11 mouse cellular contexts compared by ENCODE assay signal in genomic region chr2:34592361-34592960, GRCm38 (mm10).
DNase-seq lines count a peak whose midpoint lies in the region; ATAC-seq and TF ChIP-seq lines count a peak whose summit lies in the region.
"Had no signal": no experiment of that assay in that cellular context is flagged by ENCODE, and none has a peak within 500 bp of the region (broad histone marks: within the 10 kb centered on the region; RNA-seq: fewer than 3 reads in every experiment).

No protein-coding gene starts in this region.

- H3K9me3 ChIP-seq in heart, embryonic 14.5 days (ENCODE audit: control insufficient read depth, low read length) = no peaks in the 10 kb centered on the region
- no peaks in the 10 kb centered on the region for H3K9me3 ChIP-seq in embryonic facial prominence, embryonic 14.5 days (ENCODE audit: control insufficient read depth, low read length)
- H3K9me3 ChIP-seq in limb, embryonic 14.5 days (ENCODE audit: control insufficient read depth, low read length) = no peaks in the 10 kb centered on the region
- H3K9me3 ChIP-seq: liver, embryonic 12.5 days; neural tube, embryonic 12.5 days had no signal

- ATAC-seq in heart, embryonic 14.5 days (ENCODE audit: insufficient number of reproducible peaks, insufficient read depth, low FRiP score, low read depth) = no peak
- ATAC-seq in embryonic facial prominence, embryonic 14.5 days (ENCODE audit: low read depth) = peak; percentile 44; the same call in 1 of the 2 replicates
- ATAC-seq in limb, embryonic 14.5 days (ENCODE audit: low FRiP score, low read depth) = peak; percentile 83
- ATAC-seq: forebrain, embryonic 16.5 days; liver, embryonic 12.5 days had no signal

- peak overlapping the region; percentile 27; the same call in 1 of the 2 replicates for H3K9ac ChIP-seq in heart, embryonic 14.5 days (ENCODE audit: low read length)
- H3K9ac ChIP-seq in embryonic facial prominence, embryonic 14.5 days (ENCODE audit: low read depth, low read length) = no peak overlapping the region
- H3K9ac ChIP-seq in limb, embryonic 14.5 days (ENCODE audit: low read depth, low read length, severe bottlenecking) = no peak overlapping the region
- H3K9ac ChIP-seq: liver, embryonic 12.5 days; neural tube, embryonic 12.5 days had no signal

- 36% methylated on average over 8 of the region's 8 CpGs for WGBS in heart, embryonic 14.5 days
- 58% methylated on average over 8 of the region's 8 CpGs for WGBS in embryonic facial prominence, embryonic 14.5 days
- 37% methylated on average over 8 of the region's 8 CpGs for WGBS in limb, embryonic 14.5 days

- H3K27me3 ChIP-seq in heart, embryonic 14.5 days (ENCODE audit: control insufficient read depth, insufficient read depth, low read length) = no peaks in the 10 kb centered on the region
- no peaks in the 10 kb centered on the region for H3K27me3 ChIP-seq in embryonic facial prominence, embryonic 14.5 days (replicated peaks; ENCODE audit: control insufficient read depth, insufficient read depth, low read length)
- no peaks in the 10 kb centered on the region for H3K27me3 ChIP-seq in limb, embryonic 14.5 days (ENCODE audit: control insufficient read depth, insufficient read depth, low read length)
- H3K27me3 ChIP-seq: liver, embryonic 12.5 days; neural tube, embryonic 12.5 days had no signal

- peak overlapping the region; percentile 93 to 95 for H3K27ac ChIP-seq in heart, embryonic 14.5 days (replicated peaks in 1 of 2; ENCODE audit: control insufficient read depth in 1 of 2, insufficient read depth in 1 of 2, low read depth in 2 of 2, low read length in 2 of 2)
- H3K27ac ChIP-seq in embryonic facial prominence, embryonic 14.5 days (replicated peaks; ENCODE audit: low read depth, low read length) = no peak overlapping the region
- H3K27ac ChIP-seq in limb, embryonic 14.5 days (replicated peaks; ENCODE audit: low read depth, low read length) = peak overlapping the region; percentile 28; the same call in 1 of the 2 replicates
- H3K27ac ChIP-seq: neural tube, embryonic 12.5 days had no signal

- no peak for TF ChIP-seq POLR2A in limb, embryonic 14.5 days (IDR thresholded peaks at IDR 0.05; ENCODE audit: borderline replicate concordance, extremely low read depth, insufficient read depth, insufficient read length)

- peak overlapping the region; percentile 51 for H3K4me2 ChIP-seq in heart, embryonic 14.5 days (ENCODE audit: low read length)
- no peak overlapping the region for H3K4me2 ChIP-seq in embryonic facial prominence, embryonic 14.5 days (ENCODE audit: low read depth, low read length)
- H3K4me2 ChIP-seq in limb, embryonic 14.5 days (replicated peaks; ENCODE audit: low read depth, low read length, severe bottlenecking) = no peak overlapping the region
- H3K4me2 ChIP-seq: liver, embryonic 12.5 days; neural tube, embryonic 12.5 days had no signal

- DNase-seq in heart, postnatal 4 days = no peak
- peak; percentile 19 for DNase-seq in MN1 (ENCODE audit: low spot score)
- DNase-seq in embryonic facial prominence, embryonic 14.5 days (ENCODE audit: low spot score) = no peak
- no peak for DNase-seq in limb, embryonic 14.5 days (ENCODE audit: low spot score)
- DNase-seq in layer of hippocampus, adult 9-11 months = no peak
- no peak for DNase-seq in layer of hippocampus, postnatal 14 days (ENCODE audit: low spot score in 2 of 2)
- DNase-seq: cerebellum, postnatal 14 days had no signal

- no peaks in the 10 kb centered on the region for H3K36me3 ChIP-seq in heart, embryonic 14.5 days (ENCODE audit: control insufficient read depth, insufficient read depth, low read length)
- H3K36me3 ChIP-seq in embryonic facial prominence, embryonic 14.5 days (ENCODE audit: control insufficient read depth, insufficient read depth, low read length) = no peaks in the 10 kb centered on the region
- H3K36me3 ChIP-seq in limb, embryonic 14.5 days (ENCODE audit: control insufficient read depth, insufficient read depth, low read length) = no peaks in the 10 kb centered on the region
- H3K36me3 ChIP-seq: neural tube, embryonic 12.5 days had no signal

- peaks cover 20 to 36% of the 10 kb centered on the region in 2 experiments for H3K4me1 ChIP-seq in heart, embryonic 14.5 days (ENCODE audit: control insufficient read depth in 2 of 2, insufficient read depth in 2 of 2, low read length in 2 of 2)
- no peaks in the 10 kb centered on the region for H3K4me1 ChIP-seq in embryonic facial prominence, embryonic 14.5 days (ENCODE audit: control insufficient read depth, insufficient read depth, low read length)
- H3K4me1 ChIP-seq in limb, embryonic 14.5 days (ENCODE audit: control insufficient read depth, insufficient read depth, low read length) = peaks cover 15% of the 10 kb centered on the region
- H3K4me1 ChIP-seq: liver, embryonic 12.5 days had no signal

- no peak overlapping the region for H3K4me3 ChIP-seq in heart, embryonic 14.5 days (ENCODE audit: control insufficient read depth in 1 of 2, insufficient read depth in 1 of 2, low read depth in 1 of 2, low read length in 2 of 2)
- no peak overlapping the region for H3K4me3 ChIP-seq in embryonic facial prominence, embryonic 14.5 days (ENCODE audit: low read depth, low read length)
- H3K4me3 ChIP-seq in limb, embryonic 14.5 days (replicated peaks; ENCODE audit: low read length) = no peak overlapping the region
- H3K4me3 ChIP-seq: liver, embryonic 12.5 days; neural tube, embryonic 12.5 days had no signal
